Mouse (Mus musculus) stomach, postnatal 0 days (tissue): ENCODE results near the gene Noct.

Experiments used
- CTCF ChIP-seq: IDR thresholded peaks from 2 replicates; pipeline ENCODE4 v1.5.1; 2016; ENCODE audit warnings: antibody characterized with exemption, low read depth, mild to moderate bottlenecking, moderate library complexity
- EP300 ChIP-seq: optimal IDR thresholded peaks from 2 replicates; pipeline ENCODE3; 2016; ENCODE audit warnings: antibody characterized with exemption

DNA sequence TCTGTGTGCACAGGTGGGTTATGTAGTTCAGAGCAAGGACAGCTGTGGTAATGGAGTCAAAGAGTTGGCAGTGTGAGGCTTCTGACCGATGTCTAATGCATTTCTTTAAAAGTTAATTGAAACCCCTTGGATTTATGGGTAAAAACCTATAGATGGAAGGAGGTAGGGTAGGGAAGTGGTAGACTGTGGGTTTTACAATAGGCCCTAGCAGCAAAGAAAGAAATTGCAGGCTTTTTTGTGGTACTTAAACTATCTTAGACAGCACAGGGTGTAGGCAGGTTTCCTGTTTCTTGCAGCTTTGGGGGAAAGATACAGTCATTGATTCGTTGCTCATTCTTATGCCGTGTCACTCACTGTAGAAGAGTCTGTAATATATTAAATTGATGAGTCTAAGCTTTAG lies 2.4 kb downstream of the Noct start:
- no peak for TF ChIP-seq CTCF
- TF ChIP-seq EP300 = no peak
